ENCODE assay signal across 29 mouse cellular contexts in the genomic region with DNA sequence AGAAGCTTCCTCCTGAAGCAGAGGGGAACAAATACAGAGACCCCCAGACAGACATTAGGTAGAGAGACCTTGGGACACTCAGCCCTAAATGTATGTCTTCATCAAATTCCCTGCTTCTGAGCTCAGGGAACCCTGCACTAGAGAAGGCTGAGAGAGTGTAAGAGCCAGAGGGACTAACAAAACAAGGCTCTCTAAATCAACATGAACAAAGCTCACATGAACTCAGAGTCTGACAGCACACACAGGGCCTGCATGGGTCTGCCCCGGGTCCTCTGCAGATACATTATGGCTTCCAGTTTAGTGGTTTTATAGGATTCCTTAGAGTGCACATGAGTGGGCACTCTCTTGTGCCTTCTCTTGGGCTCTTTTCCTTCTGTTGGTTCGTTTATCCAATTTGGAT.
"Had no signal": no experiment of that assay in that cellular context is flagged by ENCODE, and none has a peak within 500 bp of the region (broad histone marks: within the 10 kb centered on the region; RNA-seq: fewer than 3 reads in every experiment).

No protein-coding gene starts in this region.

- H3K4me1 ChIP-seq: forebrain, embryonic 12.5 days; forebrain, embryonic 13.5 days; forebrain, embryonic 15.5 days had no signal

- H3K9ac ChIP-seq: embryonic facial prominence, embryonic 12.5 days; embryonic facial prominence, embryonic 13.5 days; embryonic facial prominence, embryonic 15.5 days; forebrain, embryonic 12.5 days; forebrain, embryonic 13.5 days; forebrain, embryonic 15.5 days; forebrain, postnatal 0 days had no signal

- H3K36me3 ChIP-seq: embryonic facial prominence, embryonic 10.5 days; embryonic facial prominence, embryonic 12.5 days; embryonic facial prominence, embryonic 13.5 days; embryonic facial prominence, embryonic 15.5 days; forebrain, embryonic 10.5 days; forebrain, embryonic 12.5 days; forebrain, embryonic 15.5 days had no signal

- DNase-seq: cerebellum, adult 2 months; cerebellum, adult 8-10 months; cerebellum, adult 9-10 months; cerebellum, adult 9-11 months; cerebellum, postnatal 10 days; cerebellum, postnatal 14 days; cerebellum, postnatal 25 days; cerebellum, postnatal 36 days; embryo, embryonic 11 days; forebrain, postnatal 0 days; gastrocnemius, adult 2 months; gastrocnemius, postnatal 10 days; gastrocnemius, postnatal 14 days; gastrocnemius, postnatal 25 days; gastrocnemius, postnatal 36 days; heart, adult 11 months; heart, adult 18-20 months; heart, adult 2 months had no signal

- ATAC-seq: forebrain, embryonic 13.5 days; forebrain, embryonic 14.5 days; forebrain, embryonic 15.5 days; forebrain, embryonic 16.5 days; forebrain, postnatal 0 days had no signal

- H3K4me3 ChIP-seq: embryonic facial prominence, embryonic 10.5 days; embryonic facial prominence, embryonic 12.5 days; embryonic facial prominence, embryonic 13.5 days; embryonic facial prominence, embryonic 15.5 days; erythroblast, embryonic 14.5 days; forebrain, embryonic 10.5 days; forebrain, embryonic 12.5 days; forebrain, embryonic 13.5 days; forebrain, embryonic 15.5 days; gastrocnemius, adult 2 months; heart, adult 2 months had no signal

- H3K27me3 ChIP-seq: embryonic facial prominence, embryonic 13.5 days; embryonic facial prominence, embryonic 15.5 days; forebrain, embryonic 12.5 days; forebrain, embryonic 13.5 days; forebrain, embryonic 15.5 days had no signal

- H3K9me3 ChIP-seq: embryonic facial prominence, embryonic 10.5 days; embryonic facial prominence, embryonic 12.5 days; embryonic facial prominence, embryonic 13.5 days; embryonic facial prominence, embryonic 15.5 days; forebrain, embryonic 10.5 days; forebrain, embryonic 12.5 days; forebrain, embryonic 13.5 days; forebrain, embryonic 15.5 days had no signal

- H3K4me2 ChIP-seq: embryonic facial prominence, embryonic 12.5 days; embryonic facial prominence, embryonic 13.5 days; embryonic facial prominence, embryonic 15.5 days; forebrain, embryonic 12.5 days; forebrain, embryonic 13.5 days; forebrain, embryonic 15.5 days had no signal

- H3K27ac ChIP-seq: embryonic facial prominence, embryonic 10.5 days; embryonic facial prominence, embryonic 12.5 days; embryonic facial prominence, embryonic 13.5 days; embryonic facial prominence, embryonic 15.5 days; forebrain, embryonic 10.5 days; forebrain, embryonic 12.5 days; forebrain, embryonic 13.5 days; forebrain, embryonic 15.5 days; gastrocnemius, adult 2 months; heart, adult 2 months had no signal
